Mouse (Mus musculus) ES-Bruce4 (cell line): ENCODE results near the gene Pip4k2a.

ENCODE experiments used
- CTCF ChIP-seq: IDR thresholded peaks from one replicate; pipeline ENCODE4 v1.8.1; 2011; ENCODE audit warnings: low read depth, low read length
- EP300 ChIP-seq: IDR thresholded peaks from 2 replicates; pipeline ENCODE4 v1.6.1; 2011; ENCODE audit warnings: low read depth, low read length; ENCODE audit not compliant: insufficient read depth
- POLR2A ChIP-seq: IDR thresholded peaks from one replicate; pipeline ENCODE4 v1.8.1; 2011; ENCODE audit warnings: low read length; ENCODE audit not compliant: insufficient read depth

DNA sequence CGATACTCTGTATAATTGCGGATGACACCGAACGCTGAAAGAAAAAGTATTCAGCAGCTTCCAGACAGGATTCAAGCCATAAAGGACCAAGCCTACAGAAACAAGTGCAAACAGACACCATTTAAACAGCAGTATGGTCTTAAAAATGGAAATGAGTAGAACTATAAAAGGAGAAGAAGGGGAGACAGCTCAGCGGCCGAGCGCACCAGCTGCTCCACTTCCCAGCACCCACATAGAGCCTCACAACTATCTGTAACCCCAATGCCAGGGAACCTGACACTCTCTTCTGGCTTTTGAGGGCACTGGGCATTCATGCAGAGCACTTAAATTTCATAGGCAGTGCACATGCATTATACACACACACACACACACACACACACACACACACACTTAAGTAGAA is 18.3 kb downstream of the Pip4k2a start:
- no peak for TF ChIP-seq EP300
- TF ChIP-seq CTCF: no peak
- TF ChIP-seq POLR2A: no peak
